Mouse (Mus musculus) lung, postnatal 10 days (tissue): ENCODE results near the gene Eml4.

Experiments used
- DNase-seq: peaks from one replicate; pipeline ENCODE4 v3.0.0; 2021

Gene Eml4

DNA sequence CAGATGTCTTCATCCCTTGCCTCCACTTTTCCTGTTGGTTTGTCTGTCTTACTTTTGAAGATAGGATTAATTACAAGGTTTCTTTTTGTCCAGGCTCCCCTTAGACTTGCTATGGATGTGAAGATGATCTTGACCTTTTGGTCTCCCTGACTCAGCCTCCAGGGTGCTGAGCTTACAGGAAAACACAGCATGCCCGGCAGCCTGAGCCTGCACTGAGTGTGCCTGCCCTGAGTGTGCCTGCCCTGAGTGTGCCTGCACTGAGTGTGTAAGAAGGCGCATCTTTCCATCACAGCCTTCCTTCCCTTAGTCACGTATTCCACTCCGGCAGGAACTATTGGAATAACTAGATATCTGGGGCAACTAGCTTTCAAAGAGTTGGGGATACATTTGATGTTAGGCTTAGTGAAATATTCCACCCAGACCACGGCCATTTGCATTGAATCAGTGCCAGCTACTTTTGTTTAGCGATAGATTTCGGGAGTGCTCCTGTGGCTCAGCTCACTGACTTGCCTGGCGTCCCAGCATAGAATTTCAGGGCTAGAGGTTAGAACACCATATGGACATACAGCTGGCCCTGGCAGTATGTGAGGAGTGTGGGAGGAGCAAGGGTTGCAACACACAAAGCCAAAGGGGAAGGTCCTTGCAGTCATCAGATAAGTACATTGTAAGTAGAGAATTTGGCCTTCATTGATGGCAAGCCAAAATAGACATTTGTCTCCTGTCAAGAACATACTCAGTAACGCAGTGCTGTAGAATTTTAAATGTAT is 2.5 kb upstream of the Eml4 start:
- no peak for DNase-seq

DNA sequence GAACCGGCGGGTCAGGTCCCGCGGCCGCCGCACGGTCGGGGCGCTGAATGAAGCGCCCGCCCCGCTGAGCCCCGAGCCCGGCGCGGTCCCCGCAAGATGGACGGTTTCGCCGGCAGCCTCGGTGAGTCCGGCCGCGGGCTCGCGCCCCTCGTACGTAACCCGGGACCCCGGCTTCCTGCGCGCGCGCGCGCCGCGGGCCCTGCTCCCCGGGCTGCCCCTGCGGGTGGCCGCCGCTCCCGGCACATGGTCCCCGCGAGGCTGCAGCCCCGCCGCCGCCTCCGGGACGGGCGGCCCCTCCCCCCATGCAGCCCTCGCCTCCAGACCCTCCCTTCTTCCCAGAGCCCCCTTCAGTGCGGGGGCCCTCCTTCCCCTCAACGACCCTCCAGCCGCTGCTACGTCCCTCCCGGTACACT is 394 bp downstream of the Eml4 start:
- peak; percentile 41 for DNase-seq

DNA sequence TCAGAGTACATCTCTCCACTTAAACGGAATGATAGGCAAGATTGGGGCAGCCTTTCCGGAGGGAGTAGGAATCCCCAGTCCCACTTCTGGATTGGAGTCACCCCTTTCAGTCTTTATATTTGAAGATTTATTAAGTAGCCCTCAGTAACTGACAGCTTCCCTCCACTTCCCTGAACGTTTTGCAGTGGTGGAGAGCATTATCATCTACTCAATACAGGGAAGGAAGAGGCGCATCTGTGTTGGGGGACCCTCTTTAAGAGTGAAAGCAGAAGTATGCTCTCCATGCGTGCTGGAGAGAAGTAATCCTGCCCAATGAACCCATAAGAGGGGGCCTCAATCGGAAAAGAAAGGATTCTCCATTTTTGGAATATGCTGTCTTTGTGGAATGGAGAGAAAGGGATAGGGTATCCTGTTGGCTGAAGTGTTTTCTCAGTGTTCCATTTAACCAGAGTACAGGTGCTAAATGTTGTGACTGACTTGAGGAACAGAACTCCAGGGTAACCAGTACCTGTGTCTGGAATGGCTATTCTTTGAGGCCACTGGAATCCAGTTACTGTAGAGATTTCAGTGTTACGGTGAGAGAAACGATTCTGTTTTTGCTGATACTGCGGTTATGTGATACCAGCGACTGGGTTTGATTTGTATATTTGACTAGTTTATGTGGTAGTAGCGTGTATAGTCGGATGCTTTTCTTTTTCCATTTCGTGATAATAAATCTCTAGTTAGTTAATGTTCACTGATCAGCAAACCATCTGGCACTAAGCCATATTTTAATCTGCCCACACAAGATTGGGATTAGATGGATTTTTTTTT is 1.1 kb downstream of the Eml4 start:
- DNase-seq: no peak

DNA sequence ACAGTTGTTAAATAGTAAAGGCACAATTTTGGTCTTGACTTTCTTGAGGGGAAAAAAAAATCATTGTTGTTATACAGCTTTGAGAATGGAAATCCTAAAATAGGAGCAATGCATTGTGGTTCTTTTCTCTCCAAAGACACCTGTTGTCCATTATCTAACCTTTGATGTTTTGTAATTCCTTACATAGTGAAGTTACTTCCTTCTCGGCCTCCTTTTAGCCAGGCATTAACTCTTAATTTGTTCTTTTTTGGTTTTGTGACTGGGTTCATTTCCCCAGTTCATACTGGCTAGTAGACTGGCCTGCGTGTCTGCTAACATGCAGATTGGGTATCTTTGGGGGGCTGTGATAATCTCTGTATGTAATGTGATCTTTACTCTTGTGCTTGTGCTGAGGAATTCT is 1.7 kb downstream of the Eml4 start:
- DNase-seq: no peak

DNA sequence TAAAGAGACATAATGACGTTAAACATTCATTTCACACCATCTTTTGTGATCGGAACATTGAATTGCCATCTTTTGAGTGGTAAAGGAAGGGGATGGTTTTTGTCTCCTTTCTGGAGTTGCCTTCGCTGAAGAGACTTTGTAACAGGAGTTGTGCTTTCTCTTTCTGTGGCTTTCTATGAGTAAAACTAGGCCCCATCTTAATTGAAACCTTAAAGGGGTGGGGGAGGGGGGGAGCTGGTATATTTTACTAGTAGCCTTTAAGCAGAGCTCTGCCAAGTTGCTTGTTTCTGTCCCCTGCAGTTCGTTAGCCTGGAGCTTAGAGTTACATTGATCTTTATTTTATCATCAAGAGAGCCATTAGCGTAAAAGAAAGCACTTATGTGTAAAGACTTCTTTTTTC is 2.3 kb downstream of the Eml4 start:
- DNase-seq: no peak

DNA sequence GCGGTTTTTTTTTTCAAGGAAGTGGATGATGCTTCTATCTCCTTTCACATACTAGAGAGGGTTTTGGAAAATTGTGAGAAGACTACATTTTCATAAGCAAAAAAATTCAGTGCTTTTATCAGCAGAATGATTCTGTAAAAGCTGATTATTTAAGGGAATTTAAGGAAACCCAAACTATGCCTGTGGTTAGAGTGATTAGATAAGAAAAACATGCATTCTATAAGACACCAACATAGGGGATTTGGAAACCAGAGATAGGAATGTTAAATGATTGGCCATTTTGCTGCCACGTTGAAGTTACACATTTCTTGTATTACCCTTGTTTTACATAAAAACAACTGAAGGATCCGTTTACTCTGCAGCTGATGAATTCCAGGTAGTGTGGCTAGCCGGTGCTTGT is 2.7 kb downstream of the Eml4 start:
- DNase-seq: no peak

DNA sequence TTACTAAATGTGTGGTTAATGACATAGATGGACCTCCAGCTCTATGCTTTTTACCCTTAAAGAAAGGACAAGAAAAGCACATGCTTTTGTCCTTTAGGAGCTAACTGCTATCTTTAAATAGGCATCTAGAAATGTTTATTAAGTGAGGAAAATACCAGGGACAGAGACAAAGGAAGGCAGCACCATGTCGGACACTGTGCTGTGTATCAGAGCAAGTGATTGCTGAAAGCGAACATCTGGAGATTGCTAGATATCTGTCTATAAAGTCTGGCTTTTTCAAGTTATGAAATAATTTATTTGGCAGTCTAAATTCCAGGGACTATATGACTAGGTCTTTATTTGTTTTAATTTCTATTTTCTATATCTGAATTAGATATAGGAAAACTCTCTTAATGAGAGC is 4.8 kb downstream of the Eml4 start:
- DNase-seq: peak; percentile 45

DNA sequence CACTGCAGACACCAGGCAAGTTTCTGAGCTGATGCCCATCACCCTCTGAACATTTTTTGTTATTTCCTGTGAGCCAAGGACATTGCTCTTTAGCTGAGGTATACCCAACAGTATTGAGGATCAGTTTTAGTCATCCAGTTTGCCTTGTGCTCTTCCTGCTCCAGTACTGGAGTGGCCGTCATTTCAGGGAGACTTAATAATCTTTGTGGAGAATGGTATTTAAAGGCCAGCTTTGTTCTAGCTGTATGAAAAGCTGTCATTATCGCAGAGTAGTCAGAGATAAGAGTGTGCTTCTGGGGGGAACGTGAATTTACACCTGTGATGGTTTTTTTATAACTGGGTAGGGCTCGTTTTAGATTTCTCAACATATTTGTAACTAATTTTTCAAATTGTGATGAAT is 9.2 kb downstream of the Eml4 start:
- no peak for DNase-seq

DNA sequence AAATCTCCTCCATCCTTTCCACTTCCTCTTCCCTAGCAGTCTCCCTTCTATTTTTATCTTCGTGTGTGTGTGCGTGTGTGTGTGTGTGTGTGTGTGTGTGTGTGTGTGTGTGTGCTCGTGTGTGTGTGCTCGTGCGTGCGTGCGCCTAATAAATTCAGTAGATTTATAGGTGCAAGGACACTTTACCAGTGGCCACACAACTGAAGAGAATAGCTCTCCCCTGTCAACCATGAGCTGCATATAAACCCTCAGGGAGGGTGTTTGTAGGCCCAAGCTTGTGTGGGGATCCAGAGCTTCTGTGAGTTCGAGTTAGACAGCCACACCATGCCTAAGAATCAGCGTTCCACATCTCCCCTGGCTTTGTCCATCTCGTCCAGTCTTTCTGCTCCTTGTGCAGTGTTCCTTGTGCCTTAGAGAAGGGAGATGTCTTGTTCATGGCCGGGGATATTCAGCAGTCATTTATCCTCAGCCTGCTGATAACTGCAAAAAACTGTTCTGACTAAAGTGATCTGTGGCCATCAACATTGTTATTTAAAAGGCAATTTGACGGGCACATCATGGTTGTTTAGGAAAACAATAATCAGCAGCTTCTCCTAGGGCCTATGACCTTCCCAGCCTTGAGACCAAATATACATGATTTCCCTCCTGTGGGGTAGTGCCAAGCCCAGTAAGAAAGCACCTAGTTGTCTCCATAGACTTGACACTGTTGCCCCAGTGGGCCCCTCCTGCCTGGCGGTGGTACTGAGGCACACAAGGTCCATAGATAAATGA is 10.2 kb downstream of the Eml4 start:
- no peak for DNase-seq

DNA sequence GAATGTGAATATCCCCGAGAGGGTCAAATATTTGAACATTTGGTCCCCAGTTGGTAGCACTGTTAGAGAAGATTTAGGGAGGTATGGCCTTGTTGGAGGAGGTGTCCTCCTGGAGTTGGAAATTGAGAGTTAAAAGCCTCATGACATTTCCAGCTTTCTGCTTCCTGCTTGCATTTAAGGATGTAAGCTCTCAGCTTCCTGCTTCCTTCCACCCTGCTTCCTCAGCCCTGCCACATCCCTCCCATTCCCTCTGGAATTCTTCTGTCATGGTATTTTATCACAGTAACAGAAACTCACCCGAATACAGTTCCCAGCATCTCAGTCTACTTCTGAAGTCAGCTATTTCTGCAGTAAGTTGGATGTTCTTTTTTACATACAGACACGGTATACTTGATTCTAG is 12.3 kb downstream of the Eml4 start:
- DNase-seq: no peak

DNA sequence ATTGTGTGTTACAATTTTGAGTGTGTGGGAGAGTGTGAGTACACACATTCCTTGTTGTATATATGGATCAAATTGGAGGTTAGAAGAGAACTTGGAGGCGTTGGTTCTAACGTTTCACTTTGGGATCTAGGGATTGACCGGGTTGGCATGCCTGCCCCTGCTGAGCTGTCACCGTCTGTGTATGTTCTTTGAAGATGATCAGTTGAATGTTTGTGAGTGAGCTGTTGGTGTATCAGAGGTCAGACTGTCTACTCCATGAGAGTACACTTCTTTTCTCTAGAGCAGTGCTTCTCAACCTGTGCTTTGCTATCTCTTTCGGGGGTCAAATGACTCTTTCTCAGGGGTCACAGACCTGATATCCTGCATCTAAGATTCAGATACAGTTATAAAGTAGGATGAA is 13.6 kb downstream of the Eml4 start:
- DNase-seq: no peak

DNA sequence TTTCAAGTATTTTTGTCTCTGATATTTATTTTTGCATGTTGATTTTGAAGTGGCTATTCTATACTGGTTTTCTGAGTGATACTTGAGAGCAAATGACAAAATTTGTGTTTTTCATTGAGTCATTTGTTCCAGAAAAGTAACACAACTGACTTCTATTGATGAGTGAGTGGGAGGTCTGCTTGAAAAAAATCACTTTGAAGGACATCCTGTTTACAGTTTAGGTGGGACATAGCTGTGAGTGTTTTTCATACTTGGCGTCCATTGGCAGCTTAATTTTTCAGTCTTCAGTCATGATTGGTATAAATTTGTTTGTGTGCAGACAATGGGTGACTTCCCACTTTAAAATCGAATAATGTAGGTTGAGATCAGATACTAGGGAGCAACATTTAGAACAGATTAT is 14.4 kb downstream of the Eml4 start:
- DNase-seq: no peak

DNA sequence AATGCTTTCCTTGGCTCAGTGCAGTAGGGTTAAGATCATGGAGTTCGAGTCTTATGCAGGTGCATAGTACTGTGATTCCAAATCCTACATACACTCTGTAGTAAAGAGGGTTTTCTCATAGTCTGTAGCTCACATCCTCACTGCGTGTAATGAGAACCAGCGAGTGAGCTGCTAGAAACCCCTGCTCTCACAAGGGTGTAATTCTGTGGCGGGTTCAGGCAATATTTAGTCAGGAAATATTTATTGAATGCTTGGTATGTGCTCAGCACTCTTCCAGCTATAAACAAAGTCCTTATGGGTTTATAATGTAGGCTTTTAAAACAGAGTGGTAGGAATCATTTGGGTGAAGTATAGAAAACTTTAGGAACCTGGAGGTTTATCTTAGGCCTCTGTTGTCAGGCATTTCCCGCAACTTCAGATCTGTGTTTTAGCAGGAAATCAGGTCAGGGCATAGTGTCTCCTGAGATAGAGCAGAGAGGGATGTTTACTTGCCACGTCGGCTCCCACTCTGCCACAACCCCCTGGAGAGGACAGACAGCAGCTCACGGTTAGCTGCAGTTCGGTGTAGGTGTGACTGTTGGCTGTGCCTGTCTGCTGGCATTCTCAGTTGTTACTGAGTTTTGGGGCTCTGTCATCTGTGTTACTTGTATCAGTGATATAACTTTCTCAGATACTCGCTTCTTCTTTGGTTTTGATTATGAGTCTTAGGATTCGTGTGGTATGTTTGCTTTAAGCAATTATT is 15.1 kb downstream of the Eml4 start:
- no peak for DNase-seq

DNA sequence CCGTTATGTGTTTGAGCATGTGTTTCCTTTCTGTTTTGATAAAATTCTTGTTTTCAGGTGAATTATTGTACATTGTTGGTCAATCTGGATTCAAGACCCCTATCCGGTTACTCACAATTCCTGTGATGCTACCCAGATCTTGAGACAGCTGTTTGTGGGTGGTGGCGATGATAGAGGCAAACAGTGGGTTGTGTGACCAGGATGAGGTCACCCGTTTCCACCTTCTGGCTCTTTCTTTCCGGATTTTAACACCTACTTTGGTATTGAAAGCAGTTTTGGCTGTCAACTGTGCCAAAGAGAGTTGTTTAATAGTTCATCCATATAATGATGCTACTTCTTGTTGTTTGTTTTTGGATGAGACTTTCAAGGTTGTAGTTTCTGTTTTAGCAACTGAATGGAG is 16.7 kb downstream of the Eml4 start:
- DNase-seq: no peak

DNA sequence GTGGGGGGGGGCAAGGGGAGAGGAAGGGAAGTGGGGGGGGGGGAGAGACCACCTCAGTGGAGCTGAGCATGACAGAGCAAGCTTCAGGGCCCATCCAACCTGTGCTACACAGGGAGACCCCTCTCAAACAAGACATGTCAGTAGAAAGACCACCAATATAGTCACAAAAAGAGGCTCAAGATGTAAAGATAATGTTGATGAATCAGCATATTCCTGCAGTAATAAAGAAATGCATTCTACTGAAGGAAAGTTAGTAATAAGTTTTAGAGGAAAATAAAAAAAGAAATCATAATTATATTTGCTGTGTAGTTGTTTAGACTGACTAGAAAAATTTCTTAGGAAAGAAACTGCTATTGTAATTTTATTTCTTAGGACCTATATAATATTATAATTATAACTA is 23.4 kb downstream of the Eml4 start:
- DNase-seq: no peak

DNA sequence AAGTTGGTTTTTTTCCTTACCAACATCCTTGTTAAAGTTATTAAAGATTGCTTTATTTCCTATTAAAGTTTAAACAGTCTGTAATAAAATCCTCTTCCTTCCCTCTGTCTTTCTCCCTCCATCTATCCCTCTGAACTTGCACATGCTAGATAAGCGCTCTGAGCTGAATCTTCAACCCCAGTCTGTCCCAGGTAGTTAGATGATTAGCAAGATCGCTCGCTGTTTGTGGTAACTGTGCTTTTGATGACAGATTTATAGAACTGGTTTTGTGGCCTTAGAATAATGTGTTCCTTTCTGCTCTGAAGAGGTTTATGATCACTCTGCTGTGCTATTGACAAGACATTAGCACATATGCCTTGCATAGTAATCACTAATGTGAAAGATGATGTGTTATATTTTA is 25.1 kb downstream of the Eml4 start:
- DNase-seq: no peak

DNA sequence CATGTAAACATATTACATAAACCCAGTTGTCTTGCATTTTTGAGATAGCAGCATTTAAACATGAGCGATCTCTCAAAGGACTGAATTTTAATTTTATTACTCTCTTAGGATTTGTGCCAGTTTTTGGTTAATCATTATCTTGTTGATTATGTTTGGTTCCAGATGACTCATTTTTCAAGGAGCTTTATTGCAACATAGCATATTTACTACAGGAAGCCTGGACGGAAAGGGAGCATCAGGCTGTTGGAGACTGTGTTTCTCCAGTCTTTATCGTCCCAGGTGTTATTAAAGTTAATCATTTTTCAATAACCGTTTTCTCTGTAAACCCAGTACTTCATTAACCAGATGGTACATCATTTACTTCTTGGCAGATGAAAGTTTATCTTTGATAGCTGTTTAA is 26.1 kb downstream of the Eml4 start:
- DNase-seq: no peak

DNA sequence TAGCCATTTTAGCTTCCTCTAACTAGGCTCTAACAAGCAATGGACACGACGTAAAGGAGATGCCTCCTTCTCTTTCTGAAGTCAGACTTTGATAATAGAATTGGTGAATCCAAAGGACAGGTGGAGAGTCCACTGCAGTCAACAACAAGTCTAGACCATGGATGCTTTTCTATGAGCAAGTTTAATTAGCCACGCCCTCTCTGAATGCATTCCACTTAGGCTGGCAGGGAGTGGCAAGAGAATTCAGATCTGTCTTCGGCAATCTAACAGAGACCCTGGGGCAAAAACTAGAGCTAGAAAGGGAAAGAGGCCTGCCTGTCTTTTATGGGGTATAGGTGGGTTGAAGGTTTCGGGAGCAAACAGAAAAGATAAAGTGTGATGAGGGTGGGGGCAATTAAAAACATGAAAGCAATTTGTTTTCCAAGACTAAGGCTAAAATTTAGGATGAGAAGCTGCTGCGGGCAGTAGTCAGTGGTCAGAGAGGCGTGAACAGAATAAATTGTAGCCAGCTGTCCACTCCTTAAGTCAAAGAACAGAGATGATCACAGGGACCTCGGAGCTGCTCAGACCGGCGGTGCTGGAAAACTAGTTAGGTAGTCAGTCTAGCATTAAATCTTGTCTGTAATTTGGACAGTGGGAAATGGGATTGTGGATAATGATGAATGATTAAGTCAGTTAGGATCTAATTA is 27.2 kb downstream of the Eml4 start:
- DNase-seq: no peak

DNA sequence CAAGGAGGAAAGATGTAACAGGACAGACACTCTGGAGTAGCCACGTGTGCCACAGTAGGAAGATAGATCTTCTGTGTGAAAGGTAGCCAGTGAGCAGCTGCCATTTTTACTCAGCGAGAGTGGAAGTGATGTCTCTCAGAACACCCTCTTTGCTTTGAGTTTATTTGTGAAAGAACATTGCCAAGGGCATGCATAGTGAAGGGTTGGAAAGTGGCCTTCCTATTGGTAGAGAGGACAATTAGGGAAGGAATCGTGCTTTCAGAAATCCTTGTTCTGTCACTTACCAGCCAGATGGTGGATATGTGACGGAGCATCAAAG is 27.7 kb downstream of the Eml4 start:
- no peak for DNase-seq

DNA sequence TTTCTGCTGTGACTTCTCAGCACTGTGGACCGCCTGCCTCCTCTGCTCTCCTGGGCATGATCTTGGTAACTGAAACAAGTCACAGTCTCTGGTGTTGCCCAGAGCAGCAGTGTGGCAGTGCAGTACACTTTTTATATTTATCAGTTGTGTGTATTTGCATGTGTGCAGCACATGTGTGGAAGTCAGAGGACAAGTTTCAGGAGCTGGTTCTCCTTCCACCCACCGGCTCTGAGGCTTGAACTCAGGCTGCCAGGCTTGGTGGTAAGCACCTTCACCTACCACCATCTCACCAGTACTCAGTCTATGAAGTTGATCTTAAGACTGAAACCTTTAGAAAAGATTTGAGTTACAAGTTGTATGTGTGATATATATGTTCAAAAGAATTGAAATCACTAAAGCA is 28.6 kb downstream of the Eml4 start:
- DNase-seq: no peak

DNA sequence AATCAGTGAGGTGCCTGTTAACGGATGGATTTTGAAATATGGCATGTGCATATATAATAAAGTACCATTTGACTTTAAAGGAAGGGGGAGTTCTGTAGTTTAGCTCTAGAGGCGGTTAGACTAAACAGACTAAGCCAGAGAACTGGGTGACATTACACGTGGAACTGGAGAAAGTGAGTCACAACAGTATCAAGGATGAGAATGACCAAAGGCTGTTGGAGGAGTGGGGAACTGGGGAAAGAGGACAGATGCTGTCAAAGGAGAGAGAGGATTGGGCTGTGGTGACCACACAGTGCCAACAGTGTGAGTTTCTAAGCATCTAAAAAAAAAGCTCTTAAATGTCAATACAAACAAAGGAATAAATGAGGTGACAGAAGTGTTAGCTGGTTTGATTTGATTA is 29.1 kb downstream of the Eml4 start:
- no peak for DNase-seq

DNA sequence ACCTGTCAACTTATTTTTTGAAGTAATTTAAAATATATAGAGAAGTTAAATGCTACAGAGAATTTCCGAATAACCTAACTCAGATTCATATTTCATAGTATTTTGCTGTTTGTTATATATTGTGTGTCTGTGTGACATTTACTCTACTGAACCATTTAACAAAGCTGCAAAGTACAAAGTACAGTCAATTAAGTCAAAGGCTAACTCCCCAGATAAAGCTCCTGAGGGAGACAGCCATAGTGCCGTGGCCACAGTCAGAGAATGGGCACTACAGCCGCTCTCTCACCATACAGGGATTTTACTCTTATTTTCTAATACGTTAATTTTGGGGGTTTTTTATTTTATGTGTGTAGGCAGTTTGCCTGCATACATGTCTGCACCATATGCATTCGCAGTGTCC is 32.0 kb downstream of the Eml4 start:
- DNase-seq: no peak

DNA sequence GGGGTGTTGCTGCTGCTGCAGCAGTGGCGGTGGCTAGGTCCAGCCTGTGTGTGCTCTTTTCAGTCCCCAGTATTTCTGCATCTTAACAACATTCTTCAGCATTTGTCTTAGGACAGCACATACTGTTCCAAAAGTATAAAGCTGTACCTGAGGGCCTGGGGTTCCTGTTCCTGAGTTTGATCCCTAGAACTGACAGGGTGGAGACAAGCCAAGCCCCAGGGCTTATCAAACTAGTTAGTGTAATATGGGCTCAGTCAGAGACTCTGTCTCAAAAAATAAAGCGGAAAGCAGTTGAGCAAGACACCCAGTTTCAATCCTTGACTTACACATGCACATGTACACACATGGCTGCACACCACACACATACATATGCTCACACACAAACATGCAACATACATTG is 34.2 kb downstream of the Eml4 start:
- no peak for DNase-seq
